Mouse (Mus musculus) lung, adult 2 months (tissue): ENCODE measurements around the gene Prkch. TPM values are rescaled to one million over a fixed set of nuclear protein-coding genes. Genes with fewer than 3 reads are reported as not detected.
"Not testable (repeated sequence)": the region's sequence is repeated elsewhere in the genome, so short reads cannot be mapped to it uniquely, and the experiment has no call there.

Experiments
- DNase-seq: peaks from one replicate; pipeline ENCODE4 v3.0.0; 2022
- H3K4me1 ChIP-seq: fragments of 200-500 bp; 2 replicates; pipeline ENCODE4 v1.6.1; 2011; ENCODE audit warnings: low read length; ENCODE audit not compliant: control insufficient read depth, insufficient read depth
- H3K4me3 ChIP-seq: fragments of 200-500 bp; replicated peaks from 2 replicates; pipeline ENCODE3; 2011; ENCODE audit warnings: low read depth, mild to moderate bottlenecking, control low read depth, low read length; ENCODE audit errors: extremely low read depth
- CTCF ChIP-seq: fragments of 200-500 bp; IDR thresholded peaks from 2 replicates; pipeline ENCODE4 v1.5.1; 2011; ENCODE audit warnings: mild to moderate bottlenecking, low read length, control low read depth; ENCODE audit not compliant: insufficient read depth
- POLR2A ChIP-seq: fragments of 200-500 bp; IDR thresholded peaks from 2 replicates; pipeline ENCODE4 v1.6.1; 2011; ENCODE audit warnings: low read depth, mild to moderate bottlenecking, control low read depth, low read length, borderline replicate concordance; ENCODE audit errors: extremely low read depth
- WGBS: fragments of 180-500 bp; shearing (Covaris S2); methylation state at CpG from one replicate; pipeline ENCODE4 v1.1.7; 2018; 5-methylcytosine and 5-hydroxymethylcytosine counted together
- polyA plus RNA-seq: library from polyadenylated mRNA; depleted of rRNA; stranded (reverse); fragments of >200 nt; gene quantifications from 2 replicates; pipeline ENCODE4 v1.2.3, GENCODE M21; 2012; rRNA removed

Gene Prkch
- polyA plus RNA-seq: 39.2 and 41.8 TPM in 2 replicates

DNA sequence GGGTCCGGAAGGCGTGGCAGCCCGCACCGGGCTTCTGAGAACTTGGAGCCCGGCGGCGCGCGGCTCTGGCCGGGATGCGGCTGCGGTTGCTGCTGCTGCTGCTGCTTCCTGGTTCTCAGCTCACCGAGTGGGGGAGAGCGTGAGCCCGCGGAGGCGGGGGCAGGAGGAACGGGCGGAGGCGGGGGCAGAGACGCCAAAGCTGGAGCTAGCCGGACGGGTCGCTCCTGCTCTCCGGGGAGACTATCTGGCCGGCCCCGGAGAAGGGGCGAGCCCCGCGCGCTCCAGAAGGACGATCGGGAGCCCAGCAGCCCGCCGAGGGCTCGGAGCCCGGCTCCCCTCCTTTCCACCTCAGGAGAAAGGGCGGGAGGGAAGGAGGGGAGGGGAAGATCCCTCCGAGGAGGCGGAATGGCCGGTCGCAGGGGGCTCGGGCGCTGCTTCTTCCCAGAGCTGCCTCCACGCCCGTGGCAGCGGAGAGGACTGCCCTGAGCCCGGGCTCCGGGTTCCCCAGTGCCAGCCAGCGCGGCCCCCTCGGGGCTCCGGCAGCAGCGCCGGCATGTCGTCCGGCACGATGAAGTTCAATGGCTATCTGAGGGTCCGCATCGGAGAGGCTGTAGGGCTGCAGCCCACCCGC is at the start of gene Prkch:
Gene Prkch (plus strand): TSS at position 187 of the 631 bp plus-strand sequence.
- Histone ChIP-seq H3K4me1 (peaks cover 5% of the 10 kb centered on the region), H3K4me3 (peak within 1 kb of the TSS; percentile 72)
- TF ChIP-seq CTCF (no peak), POLR2A (no peak; the same call in 1 of the 2 replicates)
- WGBS: 2% methylated on average over 55 of the region's 61 CpGs
- peak; percentile 81 for DNase-seq

DNA sequence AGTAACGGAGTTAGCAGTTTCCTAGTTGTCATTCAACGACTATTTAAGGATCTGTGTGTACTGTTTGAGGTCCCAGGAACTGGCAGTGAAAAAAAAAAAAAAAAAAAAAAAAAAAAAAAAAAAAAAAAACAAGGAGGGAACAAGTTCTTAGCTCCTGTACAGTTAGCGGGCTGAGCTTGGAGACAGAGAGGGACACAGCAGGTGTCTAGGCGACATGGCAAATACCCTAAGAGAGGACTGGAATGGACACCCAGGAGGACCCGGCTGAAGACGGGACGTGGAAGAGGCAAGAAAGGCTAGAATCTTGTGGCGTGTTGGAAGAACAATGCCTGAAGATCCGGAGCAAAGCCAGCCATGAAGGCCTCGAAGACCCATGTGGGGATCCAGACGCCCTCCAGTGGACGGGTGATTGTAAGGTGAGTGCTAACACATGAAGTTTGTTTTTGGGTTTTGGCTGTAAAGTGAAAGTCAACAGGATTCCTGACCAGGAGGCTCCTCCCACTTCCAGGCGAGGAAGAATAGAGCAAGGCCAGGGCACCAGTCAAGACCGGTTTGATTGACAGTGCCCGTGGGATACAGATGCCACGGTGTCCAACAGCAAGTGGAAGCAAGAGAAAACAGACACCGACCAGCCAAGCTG is 47.0 kb upstream of the Prkch start:
- DNase-seq: peak; percentile 54
- Histone ChIP-seq H3K4me1 (no peaks in the 10 kb centered on the region), H3K4me3 (peak overlapping the region; percentile 17)
- TF ChIP-seq POLR2A: no peak
- peak; percentile 30; the same call in 1 of the 2 replicates for TF ChIP-seq CTCF
- 32% methylated on average over 17 of the region's 17 CpGs for WGBS

DNA sequence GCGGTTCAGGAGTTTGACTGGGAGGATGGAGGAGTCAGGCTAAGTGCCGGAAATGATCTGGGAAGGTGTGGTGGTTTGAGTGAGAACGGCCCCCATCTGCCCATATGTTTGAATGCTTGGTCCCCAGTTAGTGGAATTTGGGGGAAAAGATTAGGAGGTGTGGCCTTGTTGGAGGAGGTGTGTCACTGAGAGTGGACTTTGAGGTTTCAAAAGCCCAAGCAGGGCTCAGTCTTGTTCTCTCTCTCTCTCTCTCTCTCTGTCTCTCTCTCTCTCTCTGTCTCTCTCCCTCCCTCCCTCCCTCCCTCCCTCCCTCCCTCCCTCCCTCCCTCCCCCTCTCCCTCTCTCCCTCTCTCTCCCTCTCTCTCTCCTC is 46.5 kb upstream of the Prkch start:
- not testable (repeated sequence) for H3K4me1 ChIP-seq, DNase-seq
- 45% methylated on average over 3 of the region's 3 CpGs for WGBS
- H3K4me3 ChIP-seq: peak overlapping the region; percentile 17

DNA sequence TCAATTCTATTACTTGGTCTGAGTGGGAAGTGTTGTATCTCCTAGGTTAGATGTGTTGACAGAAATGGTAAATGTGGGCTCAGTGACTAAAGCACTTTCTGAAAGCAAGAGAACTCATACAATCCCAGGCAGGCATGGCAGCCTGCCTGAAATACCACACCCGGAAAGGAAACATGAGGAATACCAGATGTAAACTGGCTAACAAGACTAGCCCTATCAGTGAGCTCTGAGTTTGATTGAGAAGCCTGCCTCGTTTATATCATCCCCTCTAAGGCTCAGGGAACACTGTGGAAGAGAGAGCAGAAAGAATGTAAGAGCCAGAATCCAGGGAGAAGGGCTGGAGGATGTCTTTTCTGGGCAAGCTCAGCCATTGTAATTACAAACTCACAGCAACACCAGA is 45.4 kb upstream of the Prkch start:
- H3K4me1 ChIP-seq: no peaks in the 10 kb centered on the region
- TF ChIP-seq CTCF (no peak), POLR2A (no peak)
- no peak for DNase-seq
- no peak overlapping the region for H3K4me3 ChIP-seq
- 15% methylated on average over 2 of the region's 2 CpGs for WGBS

DNA sequence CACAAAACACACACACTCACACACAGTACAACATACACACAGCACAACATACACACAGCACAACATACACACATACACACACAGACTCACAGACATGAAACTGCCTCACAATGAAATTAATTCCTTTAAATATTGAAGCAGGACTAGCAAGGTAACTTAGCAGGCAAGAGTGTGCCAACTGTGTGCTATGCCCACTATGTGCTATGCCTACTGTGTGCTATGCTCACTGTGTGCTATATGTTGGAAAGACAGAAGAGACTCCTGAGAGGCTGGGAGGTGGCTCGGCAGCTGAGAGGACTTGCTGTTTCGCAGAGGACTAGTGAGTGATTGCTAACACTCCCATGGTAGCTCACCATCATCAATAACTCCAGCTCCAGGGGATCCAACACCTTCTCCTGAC is 44.2 kb upstream of the Prkch start:
- Histone ChIP-seq H3K4me3 (no peak overlapping the region), H3K4me1 (no peaks in the 10 kb centered on the region; the same call in 1 of the 2 replicates)
- DNase-seq: no peak
- 85% methylated on average over 2 of the region's 2 CpGs for WGBS
- no peak for TF ChIP-seq POLR2A
- TF ChIP-seq CTCF: no peak

DNA sequence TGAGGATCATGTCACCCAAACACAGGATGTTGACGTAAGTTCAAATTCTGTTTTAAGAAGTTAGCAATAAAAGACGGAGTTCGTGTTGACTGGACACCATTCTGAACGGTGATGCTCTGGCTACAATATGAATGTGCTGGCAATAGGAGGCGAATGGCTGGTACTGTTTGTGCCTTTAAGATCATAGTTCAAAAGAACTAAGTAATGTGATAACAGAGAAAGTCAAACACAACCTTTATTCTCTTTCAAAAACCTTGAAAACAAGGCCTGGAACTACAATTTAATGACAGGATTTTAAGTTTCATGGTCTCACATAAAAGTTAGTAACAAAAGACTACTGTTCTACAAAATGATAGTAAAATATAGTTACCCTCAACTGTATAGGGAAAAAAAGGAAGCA is 41.4 kb upstream of the Prkch start:
- 88% methylated on average over 5 of the region's 5 CpGs for WGBS
- no peak overlapping the region for H3K4me3 ChIP-seq
- no peak for DNase-seq
- H3K4me1 ChIP-seq: peaks cover 3% of the 10 kb centered on the region; the same call in 1 of the 2 replicates
- no peak for TF ChIP-seq CTCF
- no peak for TF ChIP-seq POLR2A

DNA sequence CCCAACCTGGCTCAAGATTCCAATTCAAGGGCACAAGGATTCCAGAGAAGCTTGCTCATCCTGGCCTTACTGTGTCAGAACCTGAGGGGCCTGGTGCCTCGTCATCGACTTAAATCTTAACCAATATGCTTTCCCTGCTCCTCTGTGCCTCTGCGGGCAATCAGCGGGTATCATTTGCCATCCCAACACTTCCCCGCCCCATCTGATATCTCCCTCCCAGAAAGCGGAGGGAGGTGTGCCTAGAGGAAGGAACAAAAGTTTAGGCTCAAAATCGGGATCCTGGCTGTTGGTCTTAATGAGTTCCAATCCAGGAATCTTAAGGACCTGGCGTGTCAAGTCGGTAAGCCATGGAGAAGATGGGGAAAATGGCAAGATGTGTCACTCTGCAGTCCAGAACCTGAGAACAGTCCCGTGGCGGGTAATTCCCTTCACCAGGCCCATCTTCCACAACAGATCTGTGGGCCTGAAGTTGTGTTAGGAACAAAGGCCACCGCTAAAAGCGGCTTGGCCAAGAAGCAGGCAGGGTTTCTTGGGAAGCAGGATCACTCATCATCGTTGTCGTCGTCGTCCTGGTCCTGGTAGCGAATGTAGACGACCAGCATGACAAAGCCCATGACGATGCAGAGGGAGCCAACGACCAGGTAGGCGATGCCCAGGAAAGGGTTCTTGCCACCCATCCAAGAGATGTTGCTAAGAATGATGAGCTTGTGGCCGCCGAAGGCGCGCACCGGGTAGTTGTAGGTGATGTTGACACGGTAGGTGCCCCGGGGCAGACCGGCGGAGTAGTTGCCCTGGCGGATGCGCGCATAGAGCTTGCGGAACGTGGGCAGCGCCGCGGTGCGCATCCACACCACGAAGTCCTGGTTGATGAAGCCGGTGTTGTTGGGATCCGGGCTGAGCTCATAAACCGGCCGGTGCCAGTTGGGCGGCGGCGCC is 39.6 kb upstream of the Prkch start:
- Histone ChIP-seq H3K4me3 (peak overlapping the region; percentile 53), H3K4me1 (peaks cover 3% of the 10 kb centered on the region; the same call in 1 of the 2 replicates)
- WGBS: 20% methylated on average over 48 of the region's 48 CpGs
- TF ChIP-seq CTCF (no peak), POLR2A (no peak)
- DNase-seq: no peak

DNA sequence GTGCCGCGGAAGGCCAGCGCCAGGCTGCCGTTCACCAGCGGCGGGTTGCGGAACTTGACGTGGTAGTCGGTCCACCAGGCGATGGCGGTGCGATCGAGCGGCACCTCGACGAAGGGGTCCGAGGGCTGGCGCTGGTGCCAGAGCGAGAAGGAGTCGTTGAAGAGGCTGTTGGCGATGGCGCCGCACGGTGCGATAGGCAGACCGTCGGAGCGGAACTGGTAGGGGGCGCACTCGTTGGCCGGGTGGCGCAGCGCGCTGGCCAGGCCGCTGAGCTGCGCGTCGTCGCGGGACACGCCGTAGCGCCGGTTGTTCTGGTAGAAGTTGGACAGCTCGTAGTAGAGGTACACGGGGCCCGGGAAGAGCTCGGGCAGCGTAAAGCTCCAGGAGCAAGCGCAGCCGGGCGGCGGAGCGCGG is 38.9 kb upstream of the Prkch start:
- DNase-seq: peak; percentile 60
- Histone ChIP-seq H3K4me1 (peaks cover 3% of the 10 kb centered on the region; the same call in 1 of the 2 replicates), H3K4me3 (peak overlapping the region; percentile 53)
- TF ChIP-seq CTCF: no peak
- TF ChIP-seq POLR2A: no peak
- under 1% methylated on average over 55 of the region's 55 CpGs for WGBS

DNA sequence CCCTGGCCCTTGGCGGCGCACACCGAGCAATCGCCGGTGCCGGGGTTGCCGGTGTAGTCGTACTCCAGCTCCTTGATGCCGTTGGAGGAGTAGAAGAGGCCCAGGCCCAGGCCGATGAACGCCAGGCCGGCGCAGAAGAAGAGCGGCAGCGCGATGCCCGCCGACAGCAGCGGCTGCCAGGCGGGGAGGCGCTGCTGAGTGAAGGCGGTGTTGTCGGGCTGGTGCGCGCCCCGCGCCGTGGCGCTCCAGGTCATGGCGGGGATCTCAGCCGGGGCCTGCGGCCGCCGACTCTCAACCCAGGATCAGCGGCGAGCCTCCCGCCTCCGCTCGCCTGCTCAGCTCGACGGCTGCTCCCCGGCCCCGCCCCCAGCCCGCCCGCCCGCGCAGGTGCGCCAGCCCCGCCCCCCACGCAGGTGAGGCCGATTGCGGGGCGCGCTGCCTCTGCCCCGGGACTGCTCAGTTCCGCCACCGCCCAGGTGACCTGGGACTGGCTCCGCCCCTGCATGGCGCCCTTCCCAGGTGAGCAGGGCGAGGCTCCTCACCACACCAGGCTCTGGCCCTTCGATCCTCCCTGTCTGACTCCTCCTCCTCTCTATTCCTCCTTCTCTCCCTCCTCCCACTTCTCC is 38.4 kb upstream of the Prkch start, which contains the start of gene Tmem30b:
Gene Tmem30b (minus strand): TSS at position 307 of the 626 bp plus-strand sequence.
- 3% methylated on average over 55 of the region's 61 CpGs for WGBS
- TF ChIP-seq CTCF (no peak), POLR2A (no peak; the same call in 1 of the 2 replicates)
- DNase-seq: peak; percentile 64
- peaks cover 3% of the 10 kb centered on the region; the same call in 1 of the 2 replicates for H3K4me1 ChIP-seq
- peak within 1 kb of the TSS; percentile 53 for H3K4me3 ChIP-seq
